Mouse (Mus musculus) embryo, embryonic 11.5 days (tissue): ENCODE data around the gene Ormdl2.

Source experiments
- DNase-seq: peaks from one replicate; pipeline ENCODE4 v3.0.0-alpha.2; 2012; ENCODE audit warnings: low read depth, low spot score

The Ormdl2 gene

GRCm38 (mm10) chr10:128803771-128804270 is 17.6 kb downstream of the Ormdl2 start, which contains the start of gene Dnajc14:
Gene Dnajc14 (plus strand): TSS chr10:128804062.
- peak; percentile 14 for DNase-seq

- no peak for DNase-seq
Observed at GRCm38 (mm10) chr10:128803361-128803760, 18.1 kb downstream of the Ormdl2 start.

GRCm38 (mm10) chr10:128802956-128803355 is 18.5 kb downstream of the Ormdl2 start:
- no peak for DNase-seq

- no peak for DNase-seq
Observed at GRCm38 (mm10) chr10:128801981-128802495, 19.4 kb downstream of the Ormdl2 start.

GRCm38 (mm10) chr10:128798676-128799075 is 22.8 kb downstream of the Ormdl2 start:
- DNase-seq = no peak

GRCm38 (mm10) chr10:128795581-128795980 is 25.9 kb downstream of the Ormdl2 start:
- no peak for DNase-seq

GRCm38 (mm10) chr10:128794391-128794790 is 27.1 kb downstream of the Ormdl2 start:
- DNase-seq = no peak

- DNase-seq = no peak
Observed at GRCm38 (mm10) chr10:128793258-128793657, 28.2 kb downstream of the Ormdl2 start.

GRCm38 (mm10) chr10:128792041-128792440 is 29.4 kb downstream of the Ormdl2 start:
- DNase-seq = no peak

- no peak for DNase-seq
Observed at GRCm38 (mm10) chr10:128790398-128791124, 30.9 kb downstream of the Ormdl2 start, which contains the start of gene Mmp19. Gene Mmp19 (plus strand): TSS chr10:128790910.

- no peak for DNase-seq
Observed at GRCm38 (mm10) chr10:128780200-128780599, 41.2 kb downstream of the Ormdl2 start.

GRCm38 (mm10) chr10:128779011-128779795 is 42.2 kb downstream of the Ormdl2 start:
- peak; percentile 58 for DNase-seq

GRCm38 (mm10) chr10:128778441-128778840 is 43.0 kb downstream of the Ormdl2 start:
- DNase-seq = no peak

GRCm38 (mm10) chr10:128773685-128774084 is 47.8 kb downstream of the Ormdl2 start:
- no peak for DNase-seq

GRCm38 (mm10) chr10:128772895-128773294 is 48.5 kb downstream of the Ormdl2 start:
- no peak for DNase-seq
